Mouse (Mus musculus) midbrain, embryonic 16.5 days (tissue): ENCODE measurements around the gene Xrcc3. TPM values are rescaled to one million over a fixed set of nuclear protein-coding genes. Genes with fewer than 3 reads are reported as not detected.

Experiments
- ATAC-seq: fragments of 200-750 bp; cut with Nextera tagmentation; 2 replicates; pipeline ENCODE4 v1.8.0; 2017; ENCODE audit warnings: moderate TSS enrichment
- H3K27ac ChIP-seq: fragments of 300-500 bp; sonication (generic); 2 replicates; pipeline ENCODE4 v1.5.1; 2014; ENCODE audit warnings: mild to moderate bottlenecking, low read length, mixed read lengths
- H3K27me3 ChIP-seq: fragments of 300-500 bp; sonication (generic); 2 replicates; pipeline ENCODE4 v1.6.1; 2014; ENCODE audit warnings: low read depth, low read length, mixed read lengths; ENCODE audit not compliant: control insufficient read depth, insufficient read depth
- H3K36me3 ChIP-seq: fragments of 300-500 bp; sonication (generic); 2 replicates; pipeline ENCODE4 v1.6.1; 2014; ENCODE audit warnings: mild to moderate bottlenecking, low read length, moderate library complexity, mixed read lengths; ENCODE audit not compliant: control insufficient read depth, insufficient read depth
- H3K4me1 ChIP-seq: fragments of 300-500 bp; sonication (generic); 2 replicates; pipeline ENCODE4 v1.6.1; 2014; ENCODE audit warnings: mild to moderate bottlenecking, low read length, mixed read lengths; ENCODE audit not compliant: control insufficient read depth, insufficient read depth
- H3K4me2 ChIP-seq: fragments of 300-500 bp; sonication (generic); 2 replicates; pipeline ENCODE4 v1.6.1; 2014; ENCODE audit warnings: mild to moderate bottlenecking, low read length, mixed read lengths
- H3K4me3 ChIP-seq: fragments of 300-500 bp; sonication (generic); 2 replicates; pipeline ENCODE4 v1.5.1; 2014; ENCODE audit warnings: low read depth, mild to moderate bottlenecking, low read length, moderate library complexity, mixed read lengths
- H3K9ac ChIP-seq: fragments of 300-500 bp; sonication (generic); 2 replicates; pipeline ENCODE4 v1.6.1; 2014; ENCODE audit warnings: low read depth, low read length, mixed read lengths
- H3K9me3 ChIP-seq: fragments of 300-500 bp; sonication (generic); replicated peaks from 2 replicates; pipeline ENCODE4 v1.6.1; 2014; ENCODE audit warnings: mild to moderate bottlenecking, low read length, mixed read lengths; ENCODE audit not compliant: control insufficient read depth, poor library complexity, severe bottlenecking
- WGBS: fragments of 180-500 bp; shearing (Covaris S2); extraction: QIAGEN DNeasy Blood & Tissue Kit; methylation state at CpG from one replicate; pipeline ENCODE4 v1.1.7; 2014; 5-methylcytosine and 5-hydroxymethylcytosine counted together
- polyA plus RNA-seq: library from polyadenylated mRNA; unstranded; fragments of >200 nt; fragmentation: Nextera tagmentation; extraction: Ambion mirVana; gene quantifications from 2 replicates; pipeline ENCODE4 v1.2.1, GENCODE M21; 2015

Xrcc3 gene
- polyA plus RNA-seq, 1 experiment from 2014 or later, result 2.0 TPM

DNA sequence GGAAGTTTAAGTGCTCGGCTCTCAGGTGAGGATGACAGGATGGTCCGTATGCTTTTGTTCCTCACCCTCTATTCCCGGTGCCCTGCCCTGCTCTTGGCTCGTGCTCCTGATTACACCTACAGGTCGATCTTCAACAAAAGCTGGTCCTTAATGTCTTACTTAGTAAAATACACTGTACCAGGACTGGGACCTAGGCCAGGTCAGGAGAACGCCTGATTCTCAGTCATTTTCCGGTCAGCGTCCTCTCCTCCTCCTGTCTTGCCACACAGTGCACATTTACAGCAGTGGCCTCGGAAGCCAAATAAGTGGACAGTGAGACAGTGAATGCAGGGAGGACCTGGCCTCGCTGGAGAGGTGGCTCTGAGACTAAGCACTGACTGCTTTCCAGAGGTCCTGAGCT is 43.0 kb downstream of the Xrcc3 start:
- no peak overlapping the region; the same call in 1 of the 2 replicates for H3K27ac ChIP-seq
- no peak overlapping the region for H3K9ac ChIP-seq
- H3K9me3 ChIP-seq, result no peaks in the 10 kb centered on the region
- WGBS, result 87% methylated on average over 10 of the region's 10 CpGs
- peaks cover 22% of the 10 kb centered on the region for H3K36me3 ChIP-seq
- no peak overlapping the region for H3K4me2 ChIP-seq
- no peak for ATAC-seq
- no peaks in the 10 kb centered on the region for H3K27me3 ChIP-seq
- H3K4me3 ChIP-seq, result no peak overlapping the region
- peaks cover 25% of the 10 kb centered on the region for H3K4me1 ChIP-seq

DNA sequence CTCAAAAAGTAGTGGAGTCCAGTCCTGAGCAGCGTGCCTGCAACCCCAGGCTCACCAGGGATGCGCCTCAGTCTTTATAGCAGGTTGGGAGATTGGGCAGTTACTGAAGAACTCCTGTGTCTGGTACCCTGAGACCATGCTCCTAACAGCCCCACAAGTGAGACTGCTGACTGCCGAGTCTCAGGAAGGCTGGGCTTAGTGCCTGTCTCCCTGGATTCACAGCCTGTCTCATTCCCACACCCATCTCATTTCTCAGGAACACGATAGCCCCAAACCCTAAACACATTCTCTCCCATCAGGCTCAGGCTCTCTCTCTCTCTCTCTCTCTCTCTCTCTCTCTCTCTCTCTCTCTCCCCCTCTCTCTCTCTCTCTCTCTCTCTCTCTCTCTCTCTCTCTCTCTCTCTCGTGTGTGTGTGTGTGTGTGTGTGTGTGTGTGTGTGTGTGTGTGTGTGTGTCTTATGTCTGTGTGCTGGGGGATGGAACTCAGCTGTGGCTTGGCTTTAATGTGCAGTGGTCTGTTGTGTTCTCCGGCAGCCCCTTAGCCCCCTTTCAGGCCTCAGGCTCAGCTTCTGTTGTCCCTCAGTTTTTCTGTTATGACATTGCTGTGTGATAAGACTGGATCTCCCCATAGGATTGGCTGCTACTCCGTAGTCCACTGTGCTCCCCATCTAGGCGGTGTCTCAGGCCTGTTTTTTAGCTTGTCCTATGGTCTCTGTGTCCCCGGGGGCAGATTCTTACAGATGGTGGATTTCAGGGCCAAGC is 43.7 kb downstream of the Xrcc3 start:
- no peak overlapping the region for H3K4me3 ChIP-seq
- no peak overlapping the region for H3K9ac ChIP-seq
- no peaks in the 10 kb centered on the region for H3K9me3 ChIP-seq
- no peak for ATAC-seq
- peaks cover 21% of the 10 kb centered on the region for H3K36me3 ChIP-seq
- H3K27ac ChIP-seq, result peak overlapping the region; percentile 33; the same call in 1 of the 2 replicates
- H3K27me3 ChIP-seq, result no peaks in the 10 kb centered on the region
- H3K4me1 ChIP-seq, result peaks cover 28% of the 10 kb centered on the region
- H3K4me2 ChIP-seq, result no peak overlapping the region
- 50% methylated on average over 9 of the region's 9 CpGs for WGBS

DNA sequence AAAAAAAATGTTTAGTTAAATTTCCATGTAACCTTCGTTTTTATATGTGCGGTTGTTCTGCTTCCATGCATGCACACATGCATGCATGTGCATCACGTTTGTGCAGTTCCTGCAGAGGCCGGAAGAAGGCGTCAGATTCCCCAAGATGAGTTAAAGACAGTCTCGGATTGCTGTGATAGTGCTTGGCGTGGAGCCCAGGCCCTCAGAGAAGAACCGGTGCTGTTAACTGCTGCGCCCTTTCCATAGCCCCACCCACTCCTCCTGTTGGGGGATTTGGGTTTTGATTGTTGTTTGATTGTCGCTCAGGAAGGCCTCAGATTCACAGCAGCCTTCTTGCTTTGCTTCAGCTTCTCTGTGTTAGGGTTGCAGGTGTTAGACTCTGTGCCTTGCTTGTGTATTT is 44.4 kb downstream of the Xrcc3 start:
- no peak overlapping the region for H3K4me3 ChIP-seq
- H3K9me3 ChIP-seq, result no peaks in the 10 kb centered on the region
- WGBS, result 32% methylated on average over 10 of the region's 10 CpGs
- ATAC-seq, result peak; percentile 43; the same call in 1 of the 2 replicates
- H3K4me2 ChIP-seq, result no peak overlapping the region
- H3K4me1 ChIP-seq, result peaks cover 28% of the 10 kb centered on the region
- 0 out of 2 replicates have a peak overlapping the region, but pooled peaks have one; percentile 6 for H3K9ac ChIP-seq
- 0 out of 2 replicates have a peak overlapping the region, but pooled peaks have one; percentile 34 for H3K27ac ChIP-seq
- H3K36me3 ChIP-seq, result peaks cover 15% of the 10 kb centered on the region
- no peaks in the 10 kb centered on the region for H3K27me3 ChIP-seq

DNA sequence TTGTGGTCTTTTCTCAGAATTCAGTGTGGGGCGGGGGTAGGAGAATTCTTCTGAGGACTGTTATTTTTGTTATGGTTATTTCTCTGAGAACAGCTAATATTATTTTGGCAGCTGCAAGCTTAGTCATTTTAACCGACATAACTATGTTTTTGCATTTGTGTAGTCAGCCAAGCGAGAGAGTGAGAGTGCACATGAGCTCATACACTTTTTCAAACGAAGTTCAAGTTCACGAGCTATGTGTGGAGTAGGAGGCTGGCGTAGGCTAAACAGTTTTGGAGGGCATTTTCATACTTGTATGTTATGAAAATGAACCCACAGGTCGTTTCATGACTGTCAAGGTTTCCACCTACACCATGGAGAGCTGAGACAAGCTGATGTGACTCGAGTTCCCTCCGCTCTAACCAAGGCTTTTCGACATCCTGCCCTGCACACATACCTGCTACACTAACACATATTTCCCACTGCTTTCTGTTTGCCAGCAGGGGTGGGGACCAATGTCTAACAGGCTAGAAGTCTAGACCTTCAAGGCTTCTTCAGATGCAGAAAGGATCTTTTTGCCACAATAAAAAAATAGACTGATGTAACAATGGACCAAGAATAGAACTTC is 45.2 kb downstream of the Xrcc3 start:
- no peak for ATAC-seq
- 94% methylated on average over 10 of the region's 10 CpGs for WGBS

DNA sequence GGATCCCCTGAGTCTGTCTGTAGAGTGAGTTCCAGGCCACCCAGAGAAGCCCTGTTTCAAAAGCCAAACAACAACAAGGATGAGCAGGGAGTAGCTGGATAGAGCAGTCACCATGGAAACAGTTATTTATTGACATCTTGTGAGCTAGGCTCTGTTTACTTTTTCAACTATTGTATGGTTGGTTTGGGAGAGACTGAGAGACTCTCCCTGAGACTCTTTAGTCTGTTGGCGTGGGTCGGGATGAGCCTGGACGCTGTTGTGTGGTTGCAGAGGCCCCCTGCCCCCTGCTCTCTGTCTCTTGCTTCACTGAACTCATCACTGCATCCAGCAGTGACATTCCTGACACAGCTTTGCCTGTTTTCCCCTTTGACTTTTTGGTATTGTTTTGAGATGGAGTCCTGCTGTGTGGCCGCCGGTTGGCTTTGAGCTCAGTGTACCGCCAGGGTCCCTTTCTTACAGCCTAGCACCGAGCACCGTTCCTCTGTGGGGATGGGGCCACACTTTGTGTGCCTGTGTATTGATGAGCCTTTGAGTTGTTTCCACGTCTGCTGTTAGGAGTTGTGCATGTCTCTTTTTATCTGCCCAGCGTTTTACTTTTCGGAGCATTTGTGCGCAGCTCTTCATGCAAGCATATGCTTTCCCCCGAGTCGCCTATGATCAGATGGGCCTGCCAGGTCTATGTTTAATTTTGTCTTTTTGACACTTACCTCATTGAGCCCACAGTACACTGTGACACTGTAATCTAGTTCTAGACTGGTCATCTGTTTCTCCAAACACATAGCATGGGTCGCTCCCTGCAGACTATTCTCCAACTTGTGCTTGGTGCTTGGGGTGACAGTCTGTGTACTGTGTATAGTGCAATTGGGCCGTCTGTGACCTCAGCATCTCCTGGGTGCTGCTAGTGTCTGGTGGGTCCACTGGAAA is 47.1 kb downstream of the Xrcc3 start:
- Histone ChIP-seq H3K4me2 (peak overlapping the region; percentile 14; the same call in 1 of the 2 replicates), H3K27ac (no peak overlapping the region), H3K27me3 (no peaks in the 10 kb centered on the region), H3K4me3 (no peak overlapping the region), H3K36me3 (0 out of 2 replicates have a peak, but pooled peaks cover 3% of the 10 kb centered on the region), H3K9me3 (no peaks in the 10 kb centered on the region), H3K4me1 (peaks cover 35% of the 10 kb centered on the region), H3K9ac (no peak overlapping the region)
- no peak for ATAC-seq
- WGBS, result 18% methylated on average over 16 of the region's 16 CpGs

More for the DNA sequence above, 45.2 kb downstream of the Xrcc3 start:
- no peaks in the 10 kb centered on the region for H3K27me3 ChIP-seq
- no peak overlapping the region for H3K9ac ChIP-seq
- no peak overlapping the region for H3K4me3 ChIP-seq
- H3K4me2 ChIP-seq, result no peak overlapping the region
- peaks cover 6% of the 10 kb centered on the region for H3K36me3 ChIP-seq
- H3K9me3 ChIP-seq, result no peaks in the 10 kb centered on the region
- no peak overlapping the region for H3K27ac ChIP-seq
- H3K4me1 ChIP-seq, result peaks cover 28% of the 10 kb centered on the region

DNA sequence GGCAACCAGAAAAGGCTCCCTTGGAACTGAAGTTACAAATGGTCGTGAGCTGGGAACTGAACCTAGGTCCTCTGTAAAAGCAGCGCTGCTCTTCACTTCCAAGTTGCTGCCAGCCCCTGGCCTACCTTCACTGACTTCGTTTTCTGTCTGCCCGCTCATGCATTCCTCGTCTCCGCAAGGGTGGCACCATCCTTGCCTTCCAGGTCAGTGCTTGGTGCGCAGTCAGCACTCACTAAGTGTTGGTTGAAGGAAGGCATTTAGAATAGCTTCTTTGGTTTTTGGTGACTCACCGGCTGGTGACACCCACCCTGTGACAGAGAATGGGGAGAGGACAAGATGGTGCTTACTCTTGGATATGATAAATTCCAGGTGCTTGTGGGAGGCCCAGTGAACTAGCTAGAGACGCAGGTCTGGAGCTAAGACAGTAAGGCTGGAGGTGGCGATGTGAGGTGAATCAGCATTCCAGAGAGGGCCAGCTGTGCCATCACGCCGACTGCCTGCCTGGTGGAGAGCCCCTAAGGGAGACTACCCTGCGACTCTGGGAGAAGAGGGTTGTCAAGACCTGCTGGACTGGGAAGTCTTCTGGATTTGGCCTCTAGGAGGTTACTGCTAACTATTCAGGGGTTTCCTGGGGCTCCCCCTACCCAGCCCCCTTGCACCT is 50.9 kb downstream of the Xrcc3 start:
- Histone ChIP-seq H3K4me1 (peaks cover 46% of the 10 kb centered on the region), H3K27me3 (no peaks in the 10 kb centered on the region), H3K9me3 (no peaks in the 10 kb centered on the region), H3K27ac (no peak overlapping the region), H3K36me3 (0 out of 2 replicates have a peak, but pooled peaks cover 3% of the 10 kb centered on the region), H3K4me3 (no peak overlapping the region), H3K9ac (no peak overlapping the region), H3K4me2 (no peak overlapping the region)
- WGBS, result 93% methylated on average over 13 of the region's 13 CpGs
- ATAC-seq, result no peak

DNA sequence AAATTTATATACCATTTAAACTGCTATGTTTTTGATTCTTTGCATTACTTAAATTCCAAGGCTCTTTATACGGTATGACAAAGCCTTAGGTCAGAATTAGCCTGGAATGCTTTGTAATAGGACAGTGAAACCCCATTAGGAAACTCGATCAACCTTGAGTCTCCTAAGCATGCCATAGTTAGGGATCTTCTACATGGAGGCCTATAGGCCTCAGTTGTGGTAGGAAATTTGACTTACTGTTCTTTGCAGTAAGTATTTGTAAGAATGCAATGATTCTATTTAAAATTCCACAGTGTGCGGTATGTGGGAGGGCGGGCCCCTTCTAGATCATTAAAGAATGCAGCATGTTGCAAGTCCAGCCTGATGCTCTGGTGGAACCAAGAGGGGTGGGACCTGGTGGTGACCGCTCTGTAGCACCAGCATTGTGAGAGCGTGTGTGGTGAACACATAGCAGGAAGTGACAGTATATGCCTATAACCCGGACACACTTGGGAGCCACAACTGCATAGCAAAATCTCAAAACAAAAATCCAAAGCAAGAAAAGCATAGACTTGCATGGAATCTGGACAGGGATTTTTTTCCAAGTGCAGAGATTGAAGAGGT is 53.3 kb downstream of the Xrcc3 start:
- no peaks in the 10 kb centered on the region for H3K27me3 ChIP-seq
- H3K27ac ChIP-seq, result peak overlapping the region; percentile 32; the same call in 1 of the 2 replicates
- WGBS, result 69% methylated on average over 7 of the region's 7 CpGs
- H3K36me3 ChIP-seq, result 0 out of 2 replicates have a peak, but pooled peaks cover 3% of the 10 kb centered on the region
- H3K9me3 ChIP-seq, result no peaks in the 10 kb centered on the region
- H3K4me1 ChIP-seq, result peaks cover 31% of the 10 kb centered on the region
- ATAC-seq, result no peak
- H3K4me3 ChIP-seq, result peak overlapping the region; percentile 99
- H3K9ac ChIP-seq, result peak overlapping the region; percentile 35; the same call in 1 of the 2 replicates
- H3K4me2 ChIP-seq, result peak overlapping the region; percentile 97
